Mouse (Mus musculus) CD4-positive naive resting alpha-beta T cell, adult 76 days (primary cell): ENCODE measurements around the gene Cfl2. TPM values are rescaled to one million over a fixed set of nuclear protein-coding genes. Genes with fewer than 3 reads are reported as not detected.

ENCODE experiments used
- total RNA-seq: library from RNA; stranded (reverse); gene quantifications from one replicate; pipeline ENCODE4 v1.2.4, GENCODE M21; 2023

Cfl2 gene
- total RNA-seq, result 40.1 TPM

DNA sequence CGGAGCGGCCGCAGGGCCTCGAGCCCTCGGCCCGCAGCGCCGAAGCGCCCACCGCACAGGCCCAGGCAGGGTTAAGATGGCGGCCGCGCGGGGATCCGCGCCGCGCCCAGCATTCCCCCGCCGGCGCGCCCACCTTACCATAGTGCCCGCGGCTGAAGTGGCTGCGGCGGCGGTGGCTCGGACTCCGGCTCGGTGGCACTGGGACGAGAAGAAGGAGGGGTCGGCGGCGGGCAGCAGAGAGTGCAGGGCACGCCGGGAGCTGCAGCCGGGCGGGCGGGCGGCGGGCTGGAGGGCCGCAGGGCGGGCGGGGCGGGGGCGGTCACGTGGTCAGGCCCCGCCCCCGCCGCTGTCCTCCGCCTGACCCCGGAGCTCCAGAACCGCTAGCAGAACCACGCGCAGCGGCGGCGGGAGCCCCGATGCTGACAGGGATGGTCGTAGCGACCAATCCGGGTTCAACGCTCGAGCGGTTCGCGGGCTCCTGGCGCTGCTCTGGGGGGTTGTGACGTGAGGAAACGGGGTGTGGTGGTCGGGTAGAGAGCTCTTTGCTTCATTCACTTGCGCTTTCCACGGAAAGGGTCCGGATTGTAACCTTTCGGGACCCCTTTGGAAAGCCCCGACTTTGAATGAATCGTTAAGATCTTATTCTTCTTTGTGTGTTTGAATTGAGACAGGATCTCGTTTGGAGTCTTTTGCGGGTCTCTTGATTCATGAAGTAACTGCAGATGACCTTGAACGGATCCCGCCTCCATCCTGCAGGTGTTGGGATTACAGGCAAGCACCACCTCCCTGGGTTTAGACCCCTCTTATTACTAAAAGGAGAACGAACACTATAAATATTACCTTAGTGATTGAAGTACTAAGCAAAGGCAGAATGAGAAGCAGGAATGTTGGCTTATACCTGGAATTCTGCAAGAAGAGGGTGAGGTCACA is at the start of gene Cfl2:
TSS of gene Cfl2 (minus strand) at position 272 of the 930 bp plus-strand sequence.

Other genes with a start within 250 kb of the Cfl2 start
- gene Sptssa, start 206.3 kb downstream of the Cfl2 start, total RNA-seq, result 32.9 TPM
- 37.5 TPM for gene Eapp, start 167.0 kb downstream of the Cfl2 start, total RNA-seq
- 61.6 TPM for gene Snx6, start 67.2 kb downstream of the Cfl2 start, total RNA-seq
- gene Gm20403, start 123.7 kb upstream of the Cfl2 start, total RNA-seq, result not detected
- gene Baz1a, start 151.5 kb upstream of the Cfl2 start, total RNA-seq, result 91.7 TPM
- gene 2700097O09Rik, start 217.2 kb upstream of the Cfl2 start, total RNA-seq, result 9.2 TPM
- gene Srp54a, start 217.4 kb upstream of the Cfl2 start, total RNA-seq, result 59.0 TPM